Mouse (Mus musculus) embryonic stem cell, embryonic (primary cell): ENCODE data around the gene Gm10406.
"Not testable (repeated sequence)": the region's sequence is repeated elsewhere in the genome, so short reads cannot be mapped to it uniquely, and the experiment has no call there.

Experiments
- CTCF ChIA-PET, 4 experiments: fragments of 300-600 bp in 2 of 4; fragments of 350-600 bp in 2 of 4; sonication (Branson Sonifier 250); formaldehyde crosslinking; loops; one replicate each; lab custom pipeline; 2022; ENCODE audit warnings: inconsistent platforms in 2 of 4; lab: Charles Lee
- POLR2A ChIA-PET, 4 experiments: fragments of 300-600 bp in 2 of 4; fragments of 350-600 bp in 2 of 4; sonication (Branson Sonifier 250); formaldehyde crosslinking; loops; one replicate each; lab custom pipeline; 2022; ENCODE audit warnings: antibody characterized with exemption in 4 of 4, inconsistent platforms in 1 of 4; lab: Charles Lee

Gene Gm10406

DNA sequence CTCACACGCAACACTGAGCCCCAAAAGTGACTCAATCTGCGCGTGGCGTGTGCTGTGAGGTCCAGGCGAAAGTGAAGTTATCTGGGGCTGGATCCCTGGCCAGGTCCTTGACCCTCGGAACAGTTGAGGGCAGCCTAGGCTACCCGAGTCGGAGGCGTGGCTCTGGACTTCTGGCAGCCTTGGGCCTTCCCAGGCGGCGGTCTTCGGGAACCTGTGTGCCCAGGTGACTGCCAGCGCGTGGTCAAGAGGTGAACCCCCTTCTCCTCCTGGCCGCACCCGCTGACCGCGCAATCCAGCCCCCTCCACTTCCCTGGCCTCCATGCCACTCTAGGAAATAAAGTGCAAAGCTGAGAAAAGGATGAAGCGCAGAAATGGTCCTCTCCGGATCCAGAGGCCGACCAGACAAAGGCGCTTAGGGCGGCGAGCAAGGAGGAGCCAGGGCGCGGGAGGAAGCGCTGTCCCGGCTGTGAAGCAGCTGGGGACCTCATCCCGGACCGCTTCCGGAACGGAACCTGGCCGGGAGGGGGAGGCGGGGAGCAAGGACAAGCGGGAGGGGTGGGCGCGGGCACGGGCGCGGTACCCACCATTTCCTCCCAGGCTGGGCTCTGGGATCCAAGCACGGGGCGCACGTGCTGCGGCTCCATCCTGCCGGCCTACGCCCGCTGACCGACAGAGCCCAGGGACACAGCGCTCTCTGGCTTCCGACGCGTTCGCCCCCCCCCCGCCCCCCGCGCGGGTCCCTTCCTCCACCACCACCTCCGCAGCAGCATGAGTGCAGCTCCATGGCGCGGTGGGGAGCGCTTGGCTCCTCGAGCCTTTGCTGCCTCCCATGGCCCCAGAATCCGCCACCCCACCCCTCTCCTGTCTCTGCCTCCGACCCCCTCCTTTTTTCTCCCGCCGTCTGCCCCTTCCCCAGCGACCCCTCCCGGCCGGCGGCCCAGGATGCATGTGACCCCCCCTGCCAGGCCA lies at the start of gene Gm10406:
TSS of gene Gm10406 (minus strand) at position 669 of the 969 bp plus-strand sequence.
- POLR2A ChIA-PET, CTCF ChIA-PET: not testable (repeated sequence)

- CTCF ChIA-PET, POLR2A ChIA-PET: not testable (repeated sequence)
Observed at GRCm38 (mm10) chr14:7044870-7045269, 17.6 kb upstream of the Gm10406 start, which contains the start of gene Gm3685. Gene Gm3685, minus strand, starts transcription at chr14:7044970.

- CTCF ChIA-PET, POLR2A ChIA-PET: not testable (repeated sequence)
Observed at GRCm38 (mm10) chr14:7026274-7026673, 975 bp downstream of the Gm10406 start.

DNA sequence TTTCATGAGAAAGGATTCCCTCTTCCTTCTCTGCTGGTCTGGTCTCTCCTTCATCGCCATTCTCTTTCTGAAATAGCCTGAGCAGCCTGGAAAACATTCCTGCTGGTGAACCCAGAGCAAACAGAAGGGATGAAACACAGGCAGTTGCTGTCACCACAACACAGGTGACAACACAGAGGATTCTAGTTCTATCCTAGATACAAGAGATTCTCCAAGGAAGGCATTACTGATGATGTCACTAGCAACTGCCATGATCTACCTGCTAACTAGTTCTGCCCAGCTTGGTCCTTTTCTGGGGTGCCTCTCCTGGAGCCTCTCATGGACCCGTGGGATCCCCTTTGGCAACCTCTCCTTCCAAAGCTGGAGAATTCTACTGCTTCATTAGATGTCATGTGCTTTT lies 53.5 kb downstream of the Gm10406 start, which contains the start of gene Gm6356:
TSS of gene Gm6356 (minus strand) at position 101 of the 400 bp plus-strand sequence.
- POLR2A ChIA-PET = not testable (repeated sequence)

More for the DNA sequence above, 53.5 kb downstream of the Gm10406 start, which contains the start of gene Gm6356:
- CTCF ChIA-PET = not testable (repeated sequence)
